Mouse (Mus musculus): ENCODE data around the gene Axin2.
A peak's percentile ranks its signal among the peaks of the same experiment; 100 is the strongest.
"Not testable (repeated sequence)": the region's sequence is repeated elsewhere in the genome, so short reads cannot be mapped to it uniquely, and the experiment has no call there.

Axin2 gene

DNA sequence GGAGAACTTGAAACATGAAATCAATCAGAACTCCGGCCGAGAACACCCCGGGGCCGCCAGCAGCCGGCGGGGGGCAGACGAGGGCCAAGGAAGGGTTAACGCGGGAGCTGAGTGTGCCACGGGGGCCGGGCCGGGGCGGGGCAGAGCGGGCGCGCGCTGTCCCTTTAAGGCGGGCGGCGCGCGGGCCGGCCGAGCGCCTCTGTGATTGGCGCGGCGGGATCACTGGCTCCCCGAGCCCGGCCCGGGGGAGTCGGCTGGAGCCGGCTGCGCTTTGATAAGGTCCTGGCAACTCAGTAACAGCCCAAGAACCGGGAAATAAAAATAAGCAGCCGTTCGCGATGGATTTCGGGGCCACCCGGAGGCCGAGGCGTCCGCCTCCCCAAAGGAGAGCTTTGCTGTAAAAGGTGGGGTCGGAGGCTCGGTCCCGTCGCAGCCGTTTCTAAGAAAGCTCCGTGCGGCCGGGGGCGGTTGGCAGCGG is at the start of gene Axin2:
Gene Axin2 (plus strand): TSS at position 192 of the 478 bp plus-strand sequence.
- peak; percentile 81 to 88 for DNase-seq (ENCODE audit: low spot score in 2 of 2)

DNA sequence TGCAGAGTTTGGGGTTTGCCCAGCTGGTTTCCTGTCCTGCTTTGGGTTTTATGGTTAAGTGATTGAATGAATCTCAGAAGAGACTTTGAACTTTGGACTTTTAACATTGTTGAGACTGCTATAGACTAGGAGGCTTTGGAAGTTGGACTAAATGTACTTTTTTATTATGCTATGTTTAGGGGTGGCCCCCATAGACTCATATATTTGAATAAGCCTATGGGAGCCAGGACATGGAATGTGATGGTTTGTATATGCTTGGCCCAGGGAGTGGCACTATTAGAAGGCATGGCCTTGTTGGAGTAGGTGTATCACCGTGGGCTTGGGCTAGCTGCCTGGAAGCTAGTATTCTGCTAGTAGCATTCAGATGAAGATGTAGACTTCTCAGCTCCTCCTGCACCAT is 48.9 kb upstream of the Axin2 start:
- not testable (repeated sequence) for DNase-seq (ENCODE audit: low spot score in 2 of 2)

DNA sequence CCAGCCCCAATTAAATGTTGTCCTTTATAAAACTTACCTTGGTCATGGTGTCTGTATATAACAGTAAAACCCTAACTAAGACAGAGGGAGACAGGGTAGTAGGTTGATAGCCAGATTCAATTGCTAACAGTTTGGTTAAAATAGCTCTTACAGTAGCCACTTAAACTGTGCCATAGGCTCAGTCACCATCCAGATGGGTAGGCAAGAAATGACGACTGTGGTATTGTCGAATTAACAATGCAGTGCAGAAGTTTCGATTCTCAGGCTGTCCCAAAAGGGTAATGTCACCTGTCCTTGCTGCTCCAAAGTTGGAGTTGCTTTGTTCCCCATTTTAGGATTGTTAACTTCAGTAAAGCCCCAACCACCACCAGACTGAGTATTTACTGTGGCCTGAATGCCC is 48.4 kb upstream of the Axin2 start:
- DNase-seq (ENCODE audit: low spot score in 2 of 2) = no peak

DNA sequence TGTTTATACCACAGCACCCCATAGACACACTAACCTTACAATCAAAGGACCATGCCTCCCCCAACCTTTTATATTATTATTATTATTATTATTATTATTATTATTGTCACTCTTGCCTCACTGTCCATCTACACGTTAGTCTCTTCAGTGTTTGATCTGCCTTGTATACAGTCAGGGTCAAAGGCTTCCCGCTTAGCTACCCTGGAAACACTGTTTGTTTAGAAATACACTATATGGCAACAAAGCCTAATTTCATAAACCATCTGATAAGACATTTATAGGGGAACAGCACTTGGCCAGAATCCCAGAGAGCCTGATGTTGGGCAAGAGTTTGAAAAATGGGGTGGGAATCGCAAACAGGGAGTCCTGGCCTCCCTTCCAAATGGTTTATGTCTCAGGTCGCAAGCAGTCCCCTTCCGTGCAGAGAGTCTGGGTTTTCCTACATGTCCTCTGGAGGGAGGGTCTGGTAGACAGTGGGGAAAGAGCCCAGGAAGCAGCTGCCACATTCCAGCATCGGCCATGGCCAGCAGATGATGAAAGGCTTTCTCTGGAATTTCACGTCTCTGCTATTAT is 43.4 kb upstream of the Axin2 start:
- no peak for DNase-seq (ENCODE audit: low spot score in 2 of 2)

DNA sequence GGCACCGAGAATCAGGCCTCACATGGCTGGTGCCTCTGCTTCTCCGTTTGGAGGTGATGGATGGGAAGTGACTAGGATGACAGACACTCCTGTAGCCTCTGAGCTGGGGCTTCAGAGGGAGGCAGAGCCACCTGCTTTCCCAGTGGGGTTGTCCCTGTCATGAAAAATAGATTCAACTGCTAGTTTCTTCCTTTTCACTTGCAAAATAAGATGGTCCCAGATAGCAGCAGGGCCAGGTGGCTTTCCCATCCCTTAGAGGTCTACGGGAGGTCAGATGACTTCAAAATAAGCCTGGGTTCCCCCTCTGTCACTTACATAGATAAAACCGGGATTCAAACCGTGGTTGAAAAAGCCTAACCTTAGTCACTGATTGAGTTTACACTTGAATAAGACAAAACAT is 42.6 kb upstream of the Axin2 start:
- DNase-seq (ENCODE audit: low spot score in 2 of 2) = no peak

DNA sequence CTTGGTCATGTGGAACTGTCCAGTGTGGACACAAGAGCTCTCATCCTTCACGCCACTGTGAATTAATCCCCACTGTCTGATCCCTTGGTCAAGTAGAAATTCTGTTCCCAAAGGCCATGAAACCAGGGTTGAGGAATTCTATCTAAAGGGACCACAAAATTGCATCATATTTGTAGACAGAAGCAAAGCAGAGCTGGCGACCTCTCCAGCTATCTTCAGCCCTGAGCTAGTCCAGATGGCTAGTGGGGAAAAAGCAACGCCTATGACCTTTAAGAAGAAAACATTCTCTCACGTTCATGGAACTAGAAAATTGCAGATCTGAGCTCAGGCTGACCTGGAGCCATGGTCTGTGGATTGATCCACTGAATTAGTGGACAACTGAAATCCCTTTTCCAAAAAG is 39.6 kb upstream of the Axin2 start:
- DNase-seq (ENCODE audit: low spot score in 2 of 2) = no peak

DNA sequence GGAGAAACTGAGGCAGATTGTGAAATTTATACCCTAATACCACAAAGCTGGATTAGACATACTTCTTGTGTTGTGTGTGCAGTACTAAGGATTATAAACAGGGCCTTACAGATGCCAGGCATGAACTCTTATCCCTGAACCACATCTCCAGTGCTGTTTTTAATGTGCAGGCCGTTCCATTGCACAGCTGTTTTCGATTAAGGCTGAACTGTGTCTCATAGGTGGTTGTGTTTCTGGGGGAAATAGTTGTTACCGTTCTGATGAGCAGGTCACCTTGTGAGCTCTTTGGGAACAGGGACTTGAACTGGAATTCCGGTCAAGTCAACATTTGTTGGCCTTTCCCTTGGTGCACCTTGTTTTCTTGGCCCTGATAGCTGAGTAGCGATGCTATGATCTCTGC is 38.5 kb upstream of the Axin2 start:
- no peak for DNase-seq (ENCODE audit: low spot score in 2 of 2)

DNA sequence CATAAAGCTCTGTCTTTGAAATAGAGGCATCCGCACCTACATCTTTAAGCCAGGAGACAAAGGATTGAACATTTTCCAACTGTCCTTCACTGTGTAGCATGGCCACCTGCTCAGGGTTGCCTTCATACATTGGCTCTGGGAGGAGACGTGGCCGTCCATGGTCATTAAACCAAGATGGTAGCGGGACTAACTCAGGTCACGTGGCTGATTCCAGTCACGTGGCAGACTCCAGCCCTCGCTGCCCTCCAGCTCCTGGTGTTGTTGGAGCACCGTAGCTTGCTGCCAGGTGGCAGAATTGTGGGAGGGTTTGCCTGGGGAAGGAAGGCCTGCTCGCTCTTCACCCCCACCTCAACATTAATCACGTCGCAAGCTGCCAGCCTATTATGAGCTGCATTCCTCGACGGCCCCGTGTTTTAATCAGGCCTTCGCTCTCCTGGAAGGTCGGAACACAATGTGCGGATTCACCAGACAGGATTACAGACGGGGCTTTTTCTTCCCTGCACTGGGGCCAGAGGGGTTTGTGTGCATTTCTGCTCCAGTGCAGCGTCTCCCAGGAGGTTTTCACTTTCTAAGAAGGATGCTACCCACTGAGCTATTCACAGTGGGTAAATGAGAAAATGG is 34.8 kb upstream of the Axin2 start:
- DNase-seq (ENCODE audit: low spot score in 2 of 2) = no peak

DNA sequence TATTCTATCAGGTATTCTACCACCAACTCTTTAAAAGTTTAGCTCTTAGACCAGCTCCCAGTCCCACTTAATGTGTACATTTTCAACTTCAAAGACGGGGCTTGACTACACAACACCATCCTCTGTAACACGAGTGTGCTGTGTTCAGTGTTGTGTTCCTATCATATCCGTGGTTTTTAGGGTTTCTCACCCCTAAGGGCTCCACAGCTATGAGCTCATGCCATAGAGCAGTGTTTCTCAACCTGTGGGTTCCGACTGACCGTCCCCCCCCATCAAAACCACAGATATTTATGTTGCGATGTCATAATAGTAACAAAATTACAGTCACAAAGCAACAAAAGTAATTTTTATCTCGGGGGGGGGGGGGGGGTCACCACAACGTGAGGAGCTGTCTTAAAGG is 34.1 kb upstream of the Axin2 start:
- DNase-seq (ENCODE audit: low spot score in 2 of 2) = no peak

DNA sequence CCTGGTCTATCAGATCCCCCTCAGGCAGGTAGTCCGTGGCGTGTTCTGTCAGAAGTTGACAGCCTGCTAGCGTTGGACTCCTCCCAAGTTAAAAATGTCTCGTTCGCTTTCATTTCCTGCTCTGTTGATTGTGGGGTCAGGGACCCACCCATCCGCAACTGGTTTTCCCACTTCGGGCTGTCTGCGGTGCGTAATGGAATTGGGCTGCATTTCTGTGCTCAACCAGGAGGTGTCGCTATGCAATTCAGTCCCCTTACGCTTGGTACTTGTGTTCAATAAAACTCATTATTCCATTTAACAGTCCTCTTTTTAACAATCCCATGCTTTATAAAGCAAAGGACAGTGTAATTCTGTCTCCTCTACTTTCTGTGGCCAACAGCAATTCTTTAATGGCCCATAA is 31.0 kb upstream of the Axin2 start:
- peak; percentile 15 to 29 for DNase-seq (ENCODE audit: low spot score in 2 of 2)

DNA sequence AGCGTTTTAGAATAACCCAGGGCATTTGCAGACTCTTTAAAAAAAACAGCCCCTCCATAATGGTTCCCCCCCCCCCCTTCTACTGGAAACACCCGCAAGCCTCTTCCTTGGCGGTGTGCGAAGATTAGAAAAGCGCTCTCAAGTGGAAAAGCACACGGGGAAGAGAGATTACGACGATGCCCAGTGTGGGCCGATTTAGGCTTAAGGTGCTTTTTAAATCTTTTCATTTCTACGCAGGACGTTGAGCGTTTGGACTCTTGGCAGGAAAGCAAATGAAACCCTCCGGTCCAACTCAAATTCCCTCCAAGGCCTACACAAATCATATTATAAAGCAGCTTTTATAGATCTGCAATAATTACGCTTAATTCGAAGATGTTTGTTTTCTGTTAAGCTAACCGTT is 29.6 kb upstream of the Axin2 start:
- DNase-seq (ENCODE audit: low spot score in 2 of 2) = no peak

DNA sequence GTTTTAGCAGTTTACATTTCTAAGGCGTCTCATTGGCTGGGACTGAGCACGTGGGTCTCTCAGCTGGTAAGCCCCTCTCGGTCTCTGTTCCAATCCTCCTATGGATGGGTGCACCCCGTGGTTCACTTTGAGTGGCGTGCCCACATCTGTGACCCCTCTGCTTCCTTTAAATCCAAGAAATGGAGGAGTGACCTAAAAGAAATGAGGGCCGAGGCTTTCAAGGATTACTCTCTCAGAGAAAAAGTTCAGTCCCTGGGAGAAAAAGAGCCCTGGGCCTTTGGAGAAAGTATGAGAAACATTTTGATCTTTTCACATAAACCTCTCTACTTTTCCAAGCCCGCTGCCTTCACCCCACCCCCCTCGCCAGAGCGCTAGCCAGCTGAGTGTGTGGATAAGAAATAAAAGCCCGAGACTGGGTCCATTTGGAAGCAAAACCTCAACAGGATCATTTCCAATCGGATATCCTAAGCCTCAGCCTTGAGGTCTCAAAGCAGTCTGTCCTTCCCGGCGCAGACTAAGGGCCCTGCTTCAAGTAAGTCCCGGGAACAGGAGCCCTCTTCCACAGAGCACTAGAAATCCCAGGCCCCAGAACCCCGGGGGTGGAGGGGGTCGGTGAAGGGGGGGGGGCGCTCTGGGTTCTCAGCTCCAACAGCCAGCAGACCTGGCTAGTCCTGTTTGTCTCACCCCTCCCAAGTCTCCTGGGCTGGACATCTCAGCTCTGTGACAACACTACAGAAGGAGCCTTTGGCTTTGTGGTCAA is 28.9 kb upstream of the Axin2 start:
- DNase-seq (ENCODE audit: low spot score in 2 of 2) = peak in 1 of 2 experiments; percentile 5

DNA sequence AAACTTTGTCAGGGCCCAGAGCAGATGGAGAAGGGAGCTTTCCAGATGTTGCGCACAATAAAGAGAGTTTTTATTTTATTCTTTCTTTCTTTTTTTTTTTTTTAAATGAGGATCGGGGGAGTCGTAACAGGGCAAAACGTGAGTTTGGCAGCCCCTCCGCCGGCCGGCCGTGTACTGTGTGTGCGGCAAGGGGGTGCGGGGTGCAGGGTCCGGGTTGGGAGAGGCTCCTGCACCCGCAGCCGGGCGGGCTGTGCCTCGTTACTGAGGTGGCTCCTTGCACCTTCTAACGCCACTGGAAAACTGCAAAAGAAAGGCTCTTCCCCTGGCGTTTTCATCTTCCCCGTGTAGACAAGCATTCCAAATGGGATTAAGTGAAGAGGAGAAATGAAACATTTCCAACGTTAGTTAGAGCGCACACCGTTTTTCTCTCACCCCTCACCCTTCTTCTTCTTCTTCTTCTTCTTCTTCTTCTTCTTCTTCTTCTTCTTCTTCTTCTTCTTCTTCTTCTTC is 28.2 kb upstream of the Axin2 start:
- DNase-seq (ENCODE audit: low spot score in 2 of 2) = no peak

DNA sequence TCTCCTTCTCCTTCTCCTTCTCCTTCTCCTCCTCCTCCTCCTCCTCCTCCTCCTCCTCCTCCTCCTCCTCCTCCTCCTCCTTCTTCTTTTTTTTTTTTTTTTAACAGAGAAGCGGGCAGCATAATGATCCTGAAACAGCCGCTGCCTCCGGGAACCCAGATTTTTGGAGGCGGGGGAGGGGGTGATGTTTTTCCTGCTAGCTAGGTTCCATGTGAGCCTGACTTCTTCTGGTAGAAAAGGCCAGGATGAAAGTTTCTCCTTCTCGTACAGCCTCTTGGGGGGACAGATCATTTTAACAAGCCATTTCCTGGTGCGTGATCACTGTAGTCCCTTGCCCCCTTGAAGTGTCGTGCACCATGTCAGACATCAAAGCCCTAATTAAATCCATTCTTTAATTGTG is 27.7 kb upstream of the Axin2 start:
- no peak for DNase-seq (ENCODE audit: low spot score in 2 of 2)

DNA sequence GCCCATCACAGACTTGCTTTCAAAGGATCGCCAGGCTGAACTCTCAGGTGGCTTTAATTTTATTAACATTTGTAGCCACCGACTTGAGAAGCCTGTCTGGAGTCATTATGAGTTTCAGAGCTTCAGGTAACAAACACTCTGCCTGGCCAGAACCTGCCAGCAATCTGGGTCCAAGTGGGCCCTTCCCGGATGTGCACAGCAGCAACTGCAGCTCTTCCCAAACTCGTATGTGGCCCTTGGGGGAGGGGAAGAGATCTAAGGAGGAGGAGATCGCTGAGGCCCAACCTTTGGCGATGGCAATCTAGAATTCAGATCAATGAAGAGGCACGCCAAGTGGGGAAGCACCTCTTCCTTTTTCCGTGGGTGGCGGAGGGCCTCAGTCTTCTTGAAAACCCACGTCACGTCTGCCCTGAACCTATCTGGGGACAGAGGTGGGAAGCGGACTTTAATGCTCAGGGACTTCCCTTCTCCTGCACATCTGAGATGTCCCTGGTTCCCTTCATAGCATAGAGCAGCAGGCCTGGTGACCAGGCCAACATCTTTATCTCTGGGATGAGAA is 26.8 kb upstream of the Axin2 start:
- no peak for DNase-seq (ENCODE audit: low spot score in 2 of 2)

DNA sequence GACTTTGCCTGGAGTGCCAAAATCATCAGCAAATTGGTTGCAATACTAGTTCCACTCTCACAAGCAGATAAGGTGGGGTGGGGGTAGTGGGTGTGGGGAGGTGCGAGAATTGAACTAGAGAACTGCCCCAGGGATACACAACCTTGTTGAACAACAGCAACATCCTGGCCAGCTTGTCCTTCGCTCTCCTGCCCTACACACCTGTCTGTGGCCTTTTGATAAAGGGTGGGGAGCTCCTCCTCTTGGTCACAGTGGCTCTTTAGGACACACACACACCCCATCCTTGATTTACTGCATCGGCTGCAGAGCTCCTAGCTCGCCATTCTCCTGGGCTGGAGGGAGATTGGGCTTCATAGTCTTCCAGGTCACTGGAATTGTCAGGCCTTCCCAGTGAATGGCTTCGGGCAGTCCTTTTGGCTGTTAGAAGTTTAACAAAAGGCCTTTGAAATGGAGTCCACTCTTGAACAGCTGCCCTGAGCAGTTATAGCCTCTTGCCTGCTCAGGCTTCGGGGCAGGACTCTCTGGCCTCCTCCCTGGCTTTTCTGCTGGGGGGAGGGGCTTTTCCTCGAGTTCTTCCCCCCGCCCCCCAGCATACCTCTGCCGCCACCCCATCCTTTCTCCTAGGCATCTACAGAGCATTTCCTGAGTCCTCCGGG is 26.2 kb upstream of the Axin2 start:
- no peak for DNase-seq (ENCODE audit: low spot score in 2 of 2)

DNA sequence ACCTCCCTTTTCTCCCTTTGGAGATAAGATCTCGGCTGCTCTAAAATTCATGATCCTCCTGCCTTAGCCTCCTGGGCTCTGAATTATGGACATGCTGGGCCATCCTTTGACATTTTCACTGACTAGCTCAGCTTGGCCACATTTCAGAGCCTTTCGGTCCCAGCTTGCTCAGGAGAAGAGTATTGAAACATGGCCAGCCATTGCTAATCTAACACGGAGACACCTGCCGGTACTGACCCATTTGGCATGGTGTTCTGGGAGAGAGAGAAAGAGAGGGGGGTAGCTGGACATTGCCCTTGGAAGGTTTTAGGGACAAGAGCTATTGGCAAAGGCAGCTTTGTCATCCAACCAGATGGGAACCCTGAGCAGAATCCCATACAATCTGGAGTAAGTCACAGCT is 23.1 kb upstream of the Axin2 start:
- no peak for DNase-seq (ENCODE audit: low spot score in 2 of 2)

DNA sequence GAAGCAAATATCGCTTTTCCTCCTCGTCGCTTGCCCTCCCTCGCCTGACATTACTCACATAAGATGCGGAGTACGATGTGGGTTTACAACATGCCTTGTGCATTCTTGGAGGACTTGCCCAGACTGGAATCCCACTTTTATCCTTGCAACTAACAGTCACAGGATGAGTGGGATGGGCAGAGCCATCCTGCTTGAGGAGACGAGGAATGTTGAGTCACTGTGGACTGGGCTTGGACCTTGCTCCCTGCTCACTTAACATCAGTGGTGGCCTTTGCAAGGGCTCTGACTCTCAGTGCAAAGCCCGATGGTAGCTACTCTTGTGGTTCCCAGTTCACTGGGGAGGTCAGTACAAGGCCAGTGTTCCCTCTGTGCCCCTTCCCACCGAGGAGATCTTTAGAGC is 22.1 kb upstream of the Axin2 start:
- DNase-seq (ENCODE audit: low spot score in 2 of 2) = no peak

DNA sequence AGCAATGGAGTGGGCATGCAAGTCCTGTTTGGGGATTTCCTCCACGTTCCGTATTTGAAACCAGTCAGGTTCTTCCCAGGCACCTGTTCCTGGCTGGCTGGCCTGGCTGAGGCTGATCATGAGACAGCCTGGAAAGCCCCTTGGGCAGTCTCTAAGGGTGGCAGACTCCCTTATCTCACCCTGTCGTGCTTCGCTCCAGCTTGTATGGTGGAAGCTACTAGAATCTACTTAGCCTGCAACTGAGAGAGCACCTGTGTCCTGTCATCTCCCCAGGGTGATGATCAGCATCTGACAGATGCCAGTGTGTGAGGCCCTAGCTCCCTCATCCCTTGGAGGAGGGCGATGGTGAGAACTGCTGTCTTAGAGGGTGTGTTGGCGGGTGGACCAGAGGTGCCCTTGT is 21.7 kb upstream of the Axin2 start:
- DNase-seq (ENCODE audit: low spot score in 2 of 2) = no peak

DNA sequence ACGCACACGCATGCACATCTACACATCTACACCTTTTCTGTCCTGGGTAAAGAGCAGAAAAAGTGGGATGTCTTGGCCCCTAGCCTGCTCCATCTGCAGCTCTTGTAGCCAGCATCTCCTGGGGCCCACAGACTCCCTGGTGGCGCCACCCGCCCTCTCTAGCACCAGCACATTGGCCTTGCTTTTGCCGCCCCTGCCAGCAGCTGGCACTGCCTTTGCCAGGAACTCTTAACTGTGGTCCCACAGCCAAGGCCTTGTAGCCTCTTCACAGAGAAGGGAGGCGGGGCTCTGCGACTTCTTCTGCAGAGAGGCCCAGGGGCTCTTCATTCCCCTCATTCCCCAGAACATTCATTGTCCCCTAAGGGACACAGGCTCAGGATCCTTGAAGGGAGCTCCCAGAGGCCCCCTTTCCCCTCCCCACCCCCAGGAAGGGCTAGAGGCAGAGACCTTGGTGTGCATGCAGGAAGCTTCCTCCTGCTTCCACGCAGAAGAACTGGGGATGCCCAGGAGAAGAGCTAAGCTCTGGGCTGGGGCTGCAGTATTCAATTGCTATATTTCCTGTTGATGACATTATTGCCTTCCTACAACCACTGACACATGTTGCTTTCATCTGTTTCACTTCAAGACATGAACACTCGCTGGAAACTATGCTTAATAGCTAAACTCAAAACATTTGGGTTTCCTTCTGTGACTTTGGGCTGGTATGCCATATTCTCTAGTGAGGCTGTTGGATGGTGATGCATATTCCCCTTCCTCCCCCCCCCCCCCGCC is 19.2 kb upstream of the Axin2 start:
- peak in 1 of 2 experiments; percentile 39 for DNase-seq (ENCODE audit: low spot score in 2 of 2)

DNA sequence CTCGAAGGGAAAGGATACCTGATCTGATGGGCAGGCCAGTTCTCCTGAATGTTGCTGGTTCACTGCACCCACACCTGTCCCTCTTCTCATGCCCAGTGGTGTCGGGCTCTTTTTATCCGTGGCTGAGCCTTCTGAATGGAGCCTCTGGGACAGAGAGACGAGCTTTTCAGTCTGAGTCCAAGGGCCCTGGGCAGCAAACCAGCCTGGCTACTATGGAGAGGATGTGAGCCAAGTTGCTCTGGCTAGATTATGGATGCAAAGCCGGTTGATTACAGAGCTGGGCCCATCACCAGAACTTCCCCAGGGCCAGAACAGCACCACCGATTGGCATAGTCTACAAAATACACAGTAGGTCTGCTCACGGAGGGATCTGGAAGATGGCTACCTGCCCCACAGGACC is 18.5 kb upstream of the Axin2 start:
- peak in 1 of 2 experiments; percentile 29 for DNase-seq (ENCODE audit: low spot score in 2 of 2)
